16 mouse cellular contexts compared by ENCODE assay signal in the genomic region with DNA sequence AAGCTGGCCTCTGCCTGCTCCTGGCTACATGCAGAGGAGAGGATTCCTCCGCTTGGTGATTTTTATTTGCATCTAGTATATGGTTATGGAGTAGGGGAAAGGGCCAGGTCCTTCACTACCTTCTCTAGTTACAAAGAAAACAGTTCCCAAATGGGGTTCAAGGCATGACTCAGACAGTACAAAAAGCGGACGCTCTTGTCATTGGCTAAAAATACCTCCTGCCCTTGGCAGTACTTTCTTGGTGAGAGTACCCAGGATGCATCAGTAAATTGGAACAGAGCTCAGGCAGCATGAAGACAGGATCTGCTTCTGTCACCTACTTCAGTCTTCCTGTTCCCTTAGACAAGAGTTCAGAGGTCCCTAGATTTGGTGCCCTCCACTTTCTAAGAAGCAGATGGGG. TPM values are rescaled to one million over a fixed set of nuclear protein-coding genes. Genes with fewer than 3 reads are reported as not detected.
DNase-seq lines count a peak whose midpoint lies in the region; ATAC-seq and TF ChIP-seq lines count a peak whose summit lies in the region.
"Had no signal": no experiment of that assay in that cellular context is flagged by ENCODE, and none has a peak within 500 bp of the region (broad histone marks: within the 10 kb centered on the region; RNA-seq: fewer than 3 reads in every experiment).

No protein-coding gene starts in this region.

- no peak overlapping the region; the same call in 1 of the 2 replicates for H3K4me2 ChIP-seq in heart, embryonic 13.5 days
- H3K4me2 ChIP-seq in intestine, embryonic 15.5 days (replicated peaks), result no peak overlapping the region
- H3K4me2 ChIP-seq in kidney, embryonic 15.5 days, result no peak overlapping the region

- WGBS in heart, embryonic 13.5 days, result 34% methylated on average over 3 of the region's 3 CpGs
- 59% methylated on average over 3 of the region's 3 CpGs for WGBS in intestine, embryonic 15.5 days
- WGBS in kidney, embryonic 15.5 days, result 22% methylated on average over 3 of the region's 3 CpGs

- 0 out of 2 replicates have a peak overlapping the region, but pooled peaks have one; percentile 14 for H3K9ac ChIP-seq in heart, embryonic 13.5 days
- no peak overlapping the region for H3K9ac ChIP-seq in intestine, embryonic 15.5 days
- H3K9ac ChIP-seq in kidney, embryonic 15.5 days, result no peak overlapping the region
- H3K9ac ChIP-seq: liver, embryonic 14.5 days had no signal

- no peak for TF ChIP-seq CTCF in gastrocnemius, adult 2 months (IDR thresholded peaks at IDR 0.05)

- no peaks in the 10 kb centered on the region for H3K36me3 ChIP-seq in heart, embryonic 13.5 days
- H3K36me3 ChIP-seq in intestine, embryonic 15.5 days, result no peaks in the 10 kb centered on the region
- no peaks in the 10 kb centered on the region for H3K36me3 ChIP-seq in kidney, embryonic 15.5 days

- H3K27ac ChIP-seq in gastrocnemius, adult 2 months, result peak overlapping the region; percentile 90
- peak overlapping the region; percentile 81 for H3K27ac ChIP-seq in heart, embryonic 13.5 days (replicated peaks)
- no peak overlapping the region for H3K27ac ChIP-seq in intestine, embryonic 15.5 days
- H3K27ac ChIP-seq in kidney, embryonic 15.5 days, result no peak overlapping the region
- H3K27ac ChIP-seq: liver, embryonic 14.5 days had no signal

- H3K9me3 ChIP-seq in heart, embryonic 13.5 days, result no peaks in the 10 kb centered on the region
- H3K9me3 ChIP-seq in intestine, embryonic 15.5 days, result no peaks in the 10 kb centered on the region
- H3K9me3 ChIP-seq in kidney, embryonic 15.5 days (replicated peaks), result no peaks in the 10 kb centered on the region

- ATAC-seq in heart, embryonic 13.5 days (ENCODE audit: extremely low read depth, insufficient number of reproducible peaks, low FRiP score, low TSS enrichment), result no peak
- ATAC-seq in CD4-positive, CD25-positive, alpha-beta regulatory T cell, adult 4 months, result no peak
- no peak for ATAC-seq in intestine, embryonic 15.5 days
- no peak for ATAC-seq in kidney, embryonic 15.5 days (replicated peaks; ENCODE audit: low FRiP score)

- DNase-seq in gastrocnemius, adult 2 months, result peak; percentile 45
- no peak for DNase-seq in gastrocnemius, postnatal 10 days
- peak; percentile 73 for DNase-seq in right cerebral cortex, adult 18-20 months
- DNase-seq in right cerebral cortex, postnatal 4 days, result no peak
- DNase-seq: adrenal gland, postnatal 36 days; cerebellum, adult 11-12 months; kidney, postnatal 25 days; spleen, adult 18-20 months; thymus, adult 18-20 months had no signal

- no peaks in the 10 kb centered on the region; the same call in 1 of the 2 replicates for H3K27me3 ChIP-seq in heart, embryonic 13.5 days (replicated peaks)
- H3K27me3 ChIP-seq in intestine, embryonic 15.5 days (replicated peaks), result peaks cover 9% of the 10 kb centered on the region
- no peaks in the 10 kb centered on the region for H3K27me3 ChIP-seq in kidney, embryonic 15.5 days

- H3K4me1 ChIP-seq in heart, embryonic 13.5 days, result peaks cover 24% of the 10 kb centered on the region
- H3K4me1 ChIP-seq in intestine, embryonic 15.5 days (replicated peaks), result no peaks in the 10 kb centered on the region
- H3K4me1 ChIP-seq in kidney, embryonic 15.5 days, result peaks cover 6% of the 10 kb centered on the region; the same call in 1 of the 2 replicates

- peak overlapping the region; percentile 60 for H3K4me3 ChIP-seq in gastrocnemius, adult 2 months
- no peak overlapping the region for H3K4me3 ChIP-seq in heart, embryonic 13.5 days
- H3K4me3 ChIP-seq in intestine, embryonic 15.5 days (replicated peaks), result no peak overlapping the region
- H3K4me3 ChIP-seq in kidney, embryonic 15.5 days (replicated peaks), result no peak overlapping the region

- intact Hi-C loops in gastrocnemius, adult 2 months (cut with DNase I), result no loop called here

RNA-seq across cellular contexts. Expression of a gene that starts 2.6 kb away (rescaled TPM):
- total RNA-seq in gastrocnemius, adult 2 months (2021), result 100 to 1,000 TPM in 1 of 2 experiments, 10 to 100 TPM in 1; 53.0 to 125 TPM
- 10 to 100 TPM; 64.0 to 71.1 TPM for total RNA-seq in gastrocnemius, postnatal 10 days (2021)
- polyA plus RNA-seq in heart, embryonic 13.5 days (2015; fragmentation: Nextera tagmentation; extraction: Ambion mirVana), result 0.24 and 0.27 TPM in 2 replicates
- polyA plus RNA-seq in CD4-positive, CD25-positive, alpha-beta regulatory T cell, adult 4 months (2017; shearing (Covaris generic)), result not detected
- polyA plus RNA-seq in intestine, embryonic 15.5 days (2015; fragmentation: Nextera tagmentation; extraction: Ambion mirVana), result 0.08 and 0.13 TPM in 2 replicates
- 0.42 and 0.43 TPM in 2 replicates for polyA plus RNA-seq in kidney, embryonic 15.5 days (2015; fragmentation: Nextera tagmentation; extraction: Ambion mirVana)
- total RNA-seq: adrenal gland, postnatal 36 days; granulocyte monocyte progenitor cell, adult 5-6 weeks; megakaryocyte, adult 5-6 weeks had no signal

RNA-seq across cellular contexts. Expression of a gene that starts 6.9 kb away (rescaled TPM):
- 10 to 100 TPM; 42.0 to 57.7 TPM for total RNA-seq in gastrocnemius, adult 2 months (2021)
- total RNA-seq in gastrocnemius, postnatal 10 days (2021), result 10 to 100 TPM; 42.9 to 46.1 TPM
- polyA plus RNA-seq in heart, embryonic 13.5 days (2015; fragmentation: Nextera tagmentation; extraction: Ambion mirVana), result 72.3 and 89.1 TPM in 2 replicates
- polyA plus RNA-seq in CD4-positive, CD25-positive, alpha-beta regulatory T cell, adult 4 months (2017; shearing (Covaris generic)), result 10 to 100 TPM; 34.7 to 40.8 TPM
- 56.1 and 67.2 TPM in 2 replicates for polyA plus RNA-seq in intestine, embryonic 15.5 days (2015; fragmentation: Nextera tagmentation; extraction: Ambion mirVana)
- polyA plus RNA-seq in kidney, embryonic 15.5 days (2015; fragmentation: Nextera tagmentation; extraction: Ambion mirVana), result 54.2 and 54.4 TPM in 2 replicates

RNA-seq across cellular contexts. Expression of a gene that starts 18.8 kb away (rescaled TPM):
- 10 to 100 TPM in 1 of 2 experiments, 1 to 10 TPM in 1; 6.3 to 11.6 TPM for total RNA-seq in gastrocnemius, adult 2 months (2021)
- 1 to 10 TPM; 6.4 to 6.7 TPM for total RNA-seq in gastrocnemius, postnatal 10 days (2021)
- 16.1 and 17.1 TPM in 2 replicates for polyA plus RNA-seq in heart, embryonic 13.5 days (2015; fragmentation: Nextera tagmentation; extraction: Ambion mirVana)
- 1 to 10 TPM; 3.8 to 4.7 TPM for polyA plus RNA-seq in CD4-positive, CD25-positive, alpha-beta regulatory T cell, adult 4 months (2017; shearing (Covaris generic))
- polyA plus RNA-seq in intestine, embryonic 15.5 days (2015; fragmentation: Nextera tagmentation; extraction: Ambion mirVana), result 15.0 and 16.3 TPM in 2 replicates
- polyA plus RNA-seq in kidney, embryonic 15.5 days (2015; fragmentation: Nextera tagmentation; extraction: Ambion mirVana), result 16.5 and 20.7 TPM in 2 replicates

RNA-seq across cellular contexts. Expression of a gene that starts 21.2 kb away (rescaled TPM):
- 1 to 10 TPM; 2.0 to 3.8 TPM for total RNA-seq in gastrocnemius, adult 2 months (2021)
- 10 to 100 TPM in 1 of 2 experiments, 1 to 10 TPM in 1; 7.2 to 10.0 TPM for total RNA-seq in gastrocnemius, postnatal 10 days (2021)
- 92.5 and 114 TPM in 2 replicates for polyA plus RNA-seq in heart, embryonic 13.5 days (2015; fragmentation: Nextera tagmentation; extraction: Ambion mirVana)
- polyA plus RNA-seq in CD4-positive, CD25-positive, alpha-beta regulatory T cell, adult 4 months (2017; shearing (Covaris generic)), result 100 to 1,000 TPM in 1 of 2 experiments, 10 to 100 TPM in 1; 89.3 to 121 TPM
- polyA plus RNA-seq in intestine, embryonic 15.5 days (2015; fragmentation: Nextera tagmentation; extraction: Ambion mirVana), result 46.5 TPM in 2 replicates
- polyA plus RNA-seq in kidney, embryonic 15.5 days (2015; fragmentation: Nextera tagmentation; extraction: Ambion mirVana), result 42.8 and 51.1 TPM in 2 replicates

RNA-seq across cellular contexts. Expression of a gene that starts 44.6 kb away (rescaled TPM):
- 10 to 100 TPM; 52.3 to 82.6 TPM for total RNA-seq in gastrocnemius, adult 2 months (2021)
- total RNA-seq in gastrocnemius, postnatal 10 days (2021), result 10 to 100 TPM; 74.7 to 84.1 TPM
- 38.8 and 40.2 TPM in 2 replicates for polyA plus RNA-seq in heart, embryonic 13.5 days (2015; fragmentation: Nextera tagmentation; extraction: Ambion mirVana)
- not detected for polyA plus RNA-seq in CD4-positive, CD25-positive, alpha-beta regulatory T cell, adult 4 months (2017; shearing (Covaris generic))
- polyA plus RNA-seq in intestine, embryonic 15.5 days (2015; fragmentation: Nextera tagmentation; extraction: Ambion mirVana), result 59.7 and 60.5 TPM in 2 replicates
- polyA plus RNA-seq in kidney, embryonic 15.5 days (2015; fragmentation: Nextera tagmentation; extraction: Ambion mirVana), result 86.7 and 109 TPM in 2 replicates
- total RNA-seq: granulocyte monocyte progenitor cell, adult 5-6 weeks had no signal

Comparison
In these comparisons a context has a peak if more than half of its experiments do, and no peak if none do; other contexts are left out.
1. DNase-seq: peak in gastrocnemius, adult 2 months (single experiment) and right cerebral cortex, adult 18-20 months (single experiment); none in gastrocnemius, postnatal 10 days (single experiment) and right cerebral cortex, postnatal 4 days (single experiment).
2. H3K27ac ChIP-seq: peak in gastrocnemius, adult 2 months (single experiment) and heart, embryonic 13.5 days (single experiment); none in intestine, embryonic 15.5 days (single experiment) and kidney, embryonic 15.5 days (single experiment).